Mouse (Mus musculus) cortical plate, adult 2 months (tissue): ENCODE measurements around the gene Ppil3. TPM values are rescaled to one million over a fixed set of nuclear protein-coding genes. Genes with fewer than 3 reads are reported as not detected.

Experiments used
- H3K27ac ChIP-seq: fragments of 200-500 bp; 2 replicates; pipeline ENCODE4 v1.5.1; 2012; ENCODE audit warnings: low read length, control low read depth, inconsistent platforms; ENCODE audit not compliant: insufficient read depth
- H3K4me1 ChIP-seq: fragments of 200-500 bp; 2 replicates; pipeline ENCODE4 v1.6.1; 2011; ENCODE audit warnings: low read length; ENCODE audit not compliant: control insufficient read depth, insufficient read depth
- H3K4me3 ChIP-seq: fragments of 200-500 bp; 2 replicates; pipeline ENCODE4 v1.5.1; 2011; ENCODE audit warnings: mild to moderate bottlenecking, low read length, control low read depth; ENCODE audit not compliant: insufficient read depth
- CTCF ChIP-seq: fragments of 200-500 bp; IDR thresholded peaks from 2 replicates; pipeline ENCODE4 v1.5.1; 2011; ENCODE audit warnings: mild to moderate bottlenecking, control low read depth, low read length; ENCODE audit not compliant: insufficient read depth; ENCODE audit errors: extremely low read depth
- POLR2A ChIP-seq: fragments of 200-500 bp; IDR thresholded peaks from 2 replicates; pipeline ENCODE4 v1.6.1; 2011; ENCODE audit warnings: mild to moderate bottlenecking, low read length, control low read depth; ENCODE audit not compliant: insufficient read depth; ENCODE audit errors: extremely low read depth
- polyA plus RNA-seq: library from polyadenylated mRNA; depleted of rRNA; stranded (reverse); fragments of >200 nt; gene quantifications from 2 replicates; pipeline ENCODE4 v1.2.3, GENCODE M21; 2012; rRNA removed

Gene Ppil3
- polyA plus RNA-seq, 1 experiment: 30.3 TPM

DNA sequence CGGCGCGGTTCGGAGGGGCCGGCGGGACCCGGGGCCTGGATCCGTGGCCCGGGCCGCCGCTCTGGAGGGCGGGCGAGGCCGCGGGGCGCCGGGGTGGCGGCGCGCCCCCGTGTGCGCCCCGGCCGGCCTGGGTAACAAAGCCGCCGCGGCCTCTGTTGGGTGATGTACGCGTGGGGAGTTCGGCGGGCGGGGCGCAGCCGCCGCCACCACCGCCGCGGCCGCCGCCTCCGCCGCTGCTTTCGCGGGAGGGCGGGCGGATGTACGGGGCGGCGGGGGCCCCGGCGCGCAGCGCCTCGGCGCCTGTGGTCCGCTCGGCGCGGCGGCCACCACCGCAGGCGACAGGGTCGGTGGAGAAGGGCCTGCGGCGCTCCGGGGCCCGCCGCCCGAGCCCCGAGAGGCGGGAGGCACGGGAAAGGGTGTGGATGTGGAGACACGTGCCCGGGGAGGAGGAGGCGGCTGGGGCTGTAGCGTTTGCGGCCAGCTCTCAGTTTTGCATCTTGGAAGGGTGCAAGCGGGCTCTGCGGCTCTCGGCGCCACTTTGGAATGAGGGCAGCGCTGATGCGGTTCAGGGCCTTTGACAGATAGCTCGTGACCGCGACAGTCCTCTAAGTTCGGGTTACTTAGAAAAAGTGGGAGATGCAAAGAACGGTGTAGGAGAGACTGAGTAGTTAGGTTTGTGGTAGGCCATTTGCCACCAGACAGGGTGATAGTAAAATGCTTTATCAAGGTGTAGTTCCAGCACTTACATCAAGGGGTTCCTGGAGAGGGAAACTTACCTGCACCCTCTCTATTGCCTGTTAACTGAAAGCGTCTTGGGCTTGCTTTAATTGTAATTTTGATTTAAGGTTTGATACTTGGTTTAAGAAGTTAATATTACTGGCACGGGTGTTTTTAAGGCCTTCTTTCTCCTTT is 51.7 kb downstream of the Ppil3 start:
- no peaks in the 10 kb centered on the region for H3K4me1 ChIP-seq
- no peak for TF ChIP-seq POLR2A
- no peak for TF ChIP-seq CTCF
- peak overlapping the region; percentile 97 for H3K4me3 ChIP-seq
- peak overlapping the region; percentile 100; the same call in 1 of the 2 replicates for H3K27ac ChIP-seq

GRCm38 (mm10) chr1:58392652-58393283 is 52.5 kb downstream of the Ppil3 start, which contains the start of gene Bzw1:
Gene Bzw1 (plus strand): TSS chr1:58392898.
- Histone ChIP-seq H3K4me1 (no peaks in the 10 kb centered on the region), H3K4me3 (peak within 1 kb of the TSS; percentile 97), H3K27ac (peak within 1 kb of the TSS; percentile 100)
- TF ChIP-seq POLR2A (peak; percentile 84), CTCF (no peak)

- Histone ChIP-seq H3K4me1 (no peaks in the 10 kb centered on the region), H3K27ac (peak overlapping the region; percentile 100), H3K4me3 (peak overlapping the region; percentile 97)
- TF ChIP-seq CTCF (no peak), POLR2A (no peak)
Observed at GRCm38 (mm10) chr1:58392268-58392651, 53.0 kb downstream of the Ppil3 start.

- Histone ChIP-seq H3K27ac (no peak overlapping the region), H3K4me1 (no peaks in the 10 kb centered on the region), H3K4me3 (peak overlapping the region; percentile 97)
- TF ChIP-seq CTCF (no peak), POLR2A (no peak)
Observed at GRCm38 (mm10) chr1:58391421-58392267, 53.6 kb downstream of the Ppil3 start.

DNA sequence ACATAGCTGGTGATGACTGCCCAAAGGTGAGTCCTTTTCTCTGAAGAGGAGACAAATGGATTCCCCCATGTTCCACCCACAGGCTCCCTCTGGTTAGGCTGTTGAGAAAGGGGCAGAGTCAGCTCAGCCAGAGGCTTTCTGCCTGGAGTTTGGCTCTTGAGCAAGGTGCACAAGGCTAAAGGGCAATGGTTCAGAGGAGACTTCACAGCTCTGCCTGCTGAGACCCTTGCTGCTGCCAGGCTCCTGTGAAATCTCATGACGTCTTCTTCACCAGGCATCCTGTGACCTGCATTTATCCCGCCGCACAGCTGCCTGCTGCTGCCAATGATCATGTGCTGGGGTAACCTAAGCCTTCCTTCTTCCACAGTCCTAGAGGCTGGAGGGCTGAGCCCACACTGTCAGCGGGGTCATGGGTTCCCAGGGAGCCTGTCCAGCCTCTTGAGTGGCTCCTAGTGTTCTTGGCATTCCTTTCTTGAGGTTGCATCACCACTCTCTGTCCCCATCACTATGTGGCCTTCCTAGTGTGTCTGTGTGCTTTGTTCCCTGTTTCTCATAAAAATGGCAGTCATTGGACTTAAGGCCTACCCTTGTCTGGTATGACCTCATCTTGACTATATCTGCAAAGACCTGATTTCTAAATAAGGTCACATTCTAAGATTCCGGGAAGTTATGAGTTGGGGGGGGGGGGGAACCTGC is 62.6 kb downstream of the Ppil3 start:
- no peak for TF ChIP-seq POLR2A
- TF ChIP-seq CTCF: no peak
- no peak overlapping the region for H3K4me3 ChIP-seq
- H3K27ac ChIP-seq: no peak overlapping the region
- H3K4me1 ChIP-seq: no peaks in the 10 kb centered on the region

Other genes starting within 250 kb of the Ppil3 start
- 1.0 and 1.1 TPM in 2 replicates for gene Aox4, start 235.1 kb downstream of the Ppil3 start, polyA plus RNA-seq
- gene Aox2, start 167.2 kb downstream of the Ppil3 start, polyA plus RNA-seq: not detected in 2 replicates
- gene Bzw1, start 52.6 kb downstream of the Ppil3 start, polyA plus RNA-seq: 80.2 and 83.9 TPM in 2 replicates
- 254 and 258 TPM in 2 replicates for gene Clk1, start 21.4 kb downstream of the Ppil3 start, polyA plus RNA-seq
- gene Nif3l1, start 335 bp downstream of the Ppil3 start, polyA plus RNA-seq: 19.7 and 22.4 TPM in 2 replicates
- gene Orc2, start 59.6 kb upstream of the Ppil3 start, polyA plus RNA-seq: 23.7 and 26.0 TPM in 2 replicates
- gene Fam126b, start 140.8 kb upstream of the Ppil3 start, polyA plus RNA-seq: 23.9 and 25.5 TPM in 2 replicates
- 227 and 228 TPM in 2 replicates for gene Ndufb3, start 140.9 kb upstream of the Ppil3 start, polyA plus RNA-seq